Mouse (Mus musculus) liver, adult 2 months (tissue): ENCODE data around the gene Wbp1. TPM values are rescaled to one million over a fixed set of nuclear protein-coding genes. Genes with fewer than 3 reads are reported as not detected.
A peak's percentile ranks its signal among the peaks of the same experiment; 100 is the strongest.

Experiments
- DNase-seq: peaks from one replicate; pipeline ENCODE4 v3.0.0-alpha.2; 2011; ENCODE audit warnings: low read depth, low spot score; ENCODE audit errors: extremely low read depth
- H3K27ac ChIP-seq: fragments of 200-500 bp; replicated peaks from 2 replicates; pipeline ENCODE4 v1.5.1; 2012; ENCODE audit warnings: low read depth, mild to moderate bottlenecking, control low read depth, inconsistent platforms, low read length; ENCODE audit not compliant: insufficient read depth
- H3K27me3 ChIP-seq: fragments of 200-500 bp; 2 replicates; pipeline ENCODE4 v1.6.1; 2012; ENCODE audit warnings: mild to moderate bottlenecking, moderate library complexity, low read length, inconsistent platforms; ENCODE audit not compliant: control insufficient read depth, insufficient read depth
- H3K36me3 ChIP-seq: fragments of 200-500 bp; 2 replicates; pipeline ENCODE4 v1.6.1; 2012; ENCODE audit warnings: low read length, inconsistent platforms; ENCODE audit not compliant: control insufficient read depth, insufficient read depth
- H3K4me1 ChIP-seq: fragments of 200-500 bp; 2 replicates; pipeline ENCODE4 v1.6.1; 2011; ENCODE audit warnings: low read length; ENCODE audit not compliant: control insufficient read depth, insufficient read depth
- H3K4me3 ChIP-seq: fragments of 200-500 bp; 2 replicates; pipeline ENCODE4 v1.5.1; 2011; ENCODE audit warnings: low read depth, mild to moderate bottlenecking, control low read depth, low read length, moderate library complexity; ENCODE audit not compliant: insufficient read depth
- H3K79me2 ChIP-seq: fragments of 200-500 bp; 2 replicates; pipeline ENCODE4 v1.6.1; 2012; ENCODE audit warnings: inconsistent platforms, mild to moderate bottlenecking, low read length, moderate library complexity; ENCODE audit not compliant: control insufficient read depth, insufficient read depth
- H3K9ac ChIP-seq: fragments of 200-500 bp; 2 replicates; pipeline ENCODE4 v1.6.1; 2012; ENCODE audit warnings: low read depth, mild to moderate bottlenecking, control low read depth, inconsistent platforms, low read length
- CTCF ChIP-seq: fragments of 200-500 bp; IDR thresholded peaks from 2 replicates; pipeline ENCODE4 v1.5.1; 2011; ENCODE audit warnings: low read depth, low read length, control low read depth
- POLR2A ChIP-seq: fragments of 200-500 bp; IDR thresholded peaks from 2 replicates; pipeline ENCODE4 v1.6.1; 2011; ENCODE audit warnings: low read length, control low read depth; ENCODE audit not compliant: insufficient read depth; ENCODE audit errors: extremely low read depth
- WGBS: fragments of 180-500 bp; shearing (Covaris S2); methylation state at CpG from one replicate; pipeline ENCODE4 v1.1.7; 2018; 5-methylcytosine and 5-hydroxymethylcytosine counted together
- polyA plus RNA-seq: library from polyadenylated mRNA; depleted of rRNA; stranded (reverse); fragments of >200 nt; gene quantifications from 2 replicates; pipeline ENCODE4 v1.2.3, GENCODE M21; 2012
- total RNA-seq: library from RNA; depleted of rRNA; stranded (reverse); fragments of >200 nt; gene quantifications from 2 replicates; pipeline ENCODE4 v1.2.3, GENCODE M21; 2014

Wbp1 gene
- total and polyA plus RNA-seq, 2 experiments, result 48.3 to 112 TPM

DNA sequence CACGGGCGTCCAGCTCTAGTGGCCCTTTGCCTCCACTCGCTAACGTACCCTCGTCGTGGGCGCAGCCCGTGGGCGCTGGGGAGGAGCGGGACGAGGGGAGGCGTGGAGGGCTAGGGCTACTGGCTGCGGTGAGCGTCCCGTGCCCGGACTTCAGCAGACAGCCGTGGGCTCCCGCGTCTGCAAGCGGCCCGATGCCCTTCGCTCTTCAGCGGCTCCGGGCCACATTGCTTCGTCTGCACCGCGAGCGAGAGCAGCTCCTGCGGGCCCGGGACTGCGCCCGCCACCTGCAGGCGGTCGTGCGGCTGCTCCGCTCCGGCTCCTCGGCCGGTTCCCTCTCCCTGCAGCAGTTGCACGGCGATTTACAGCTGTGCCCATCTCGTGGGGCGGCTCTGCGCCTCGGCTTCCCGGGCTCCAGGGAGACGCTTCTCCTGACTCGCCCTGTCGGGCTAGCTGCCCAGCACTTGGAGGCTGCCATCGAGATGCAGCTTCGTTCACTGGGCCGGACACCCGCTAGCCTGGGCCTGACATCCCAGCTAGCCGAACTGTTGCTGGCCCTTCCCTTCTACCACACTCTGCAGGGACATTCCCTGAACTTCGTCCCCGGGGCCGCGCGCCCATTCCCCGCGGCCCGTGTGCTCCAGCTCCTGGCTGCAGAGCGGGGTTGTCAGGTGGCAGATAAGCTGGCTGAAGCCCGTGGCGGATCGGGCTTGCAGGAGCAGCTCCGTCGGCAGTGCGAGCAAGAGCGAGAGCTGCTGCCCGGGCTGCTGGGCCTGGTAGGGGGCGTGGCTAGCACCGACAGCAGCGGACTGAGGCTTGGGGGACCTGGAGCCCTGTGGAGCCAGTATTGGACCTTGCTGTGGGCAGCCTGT is 19.4 kb downstream of the Wbp1 start:
- DNase-seq, result peak; percentile 61
- peak overlapping the region; percentile 81 for H3K9ac ChIP-seq
- peak overlapping the region; percentile 53 for H3K27ac ChIP-seq
- peaks cover 11% of the 10 kb centered on the region for H3K4me1 ChIP-seq
- peak overlapping the region; percentile 67 for H3K4me3 ChIP-seq
- no peaks in the 10 kb centered on the region for H3K36me3 ChIP-seq
- no peaks in the 10 kb centered on the region for H3K27me3 ChIP-seq
- TF ChIP-seq CTCF, result peak; percentile 45; the same call in 1 of the 2 replicates
- TF ChIP-seq POLR2A, result no peak
- H3K79me2 ChIP-seq, result no peaks in the 10 kb centered on the region
- WGBS, result under 1% methylated on average over 73 of the region's 74 CpGs

DNA sequence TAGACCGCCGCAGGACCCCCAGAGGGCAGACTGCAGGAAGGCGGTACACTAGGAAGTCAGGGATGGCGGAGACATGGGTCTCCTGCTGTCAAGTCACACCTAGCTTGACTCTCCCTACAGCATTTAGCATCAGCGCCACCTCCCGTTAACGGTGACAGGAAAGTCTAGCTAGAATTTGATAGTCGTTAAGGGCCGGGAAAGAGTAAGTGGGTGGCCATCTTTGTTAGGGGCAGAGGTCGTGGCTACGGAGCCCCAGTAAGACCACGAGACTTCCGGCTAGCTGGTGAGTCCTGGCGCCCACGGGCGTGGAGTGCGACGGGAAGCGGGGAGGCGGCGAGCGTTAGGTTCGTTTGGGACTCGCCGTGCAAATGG is 20.1 kb downstream of the Wbp1 start, which contains the start of the genes Ccdc142 and Gm42688:
Gene Ccdc142, plus strand, starts transcription at position 286 of the 372 bp plus-strand sequence.
Gene Gm42688, plus strand, starts transcription at position 302 of the 372 bp plus-strand sequence.
- peak; percentile 90 for DNase-seq
- peaks cover 11% of the 10 kb centered on the region for H3K4me1 ChIP-seq
- TF ChIP-seq POLR2A (peak; percentile 66; the same call in 1 of the 2 replicates), CTCF (peak; percentile 64)
- no peaks in the 10 kb centered on the region for H3K36me3 ChIP-seq
- peak within 1 kb of the TSS; percentile 81 for H3K9ac ChIP-seq
- peak within 1 kb of the TSS; percentile 53 for H3K27ac ChIP-seq
- no peaks in the 10 kb centered on the region for H3K27me3 ChIP-seq
- WGBS, result 1% methylated on average over 25 of the region's 25 CpGs
- H3K79me2 ChIP-seq, result no peaks in the 10 kb centered on the region
- peak within 1 kb of the TSS; percentile 67 for H3K4me3 ChIP-seq

DNA sequence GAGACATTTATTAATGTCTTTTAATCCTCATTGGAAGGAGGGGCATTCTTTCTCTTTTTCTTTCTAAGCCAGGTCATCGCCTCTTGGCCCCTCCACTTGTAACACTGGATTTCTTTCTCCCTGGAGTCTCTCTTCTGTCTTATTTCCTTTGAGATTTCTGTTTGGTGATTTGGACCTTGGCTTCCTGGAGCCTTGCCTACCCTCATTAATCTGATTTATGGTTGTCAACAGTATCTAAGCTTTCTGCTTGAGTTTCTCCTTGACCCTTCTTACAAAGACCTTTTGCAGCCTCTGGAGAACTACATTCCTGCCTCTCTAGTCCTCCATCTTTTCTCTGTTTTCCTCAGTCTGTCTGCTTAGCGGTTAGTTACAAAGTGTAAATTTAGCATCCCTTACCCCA is 22.9 kb downstream of the Wbp1 start:
- DNase-seq, result no peak
- Histone ChIP-seq H3K36me3 (no peaks in the 10 kb centered on the region), H3K9ac (no peak overlapping the region), H3K4me1 (peaks cover 11% of the 10 kb centered on the region), H3K27me3 (no peaks in the 10 kb centered on the region), H3K4me3 (no peak overlapping the region), H3K27ac (no peak overlapping the region), H3K79me2 (no peaks in the 10 kb centered on the region)
- WGBS, result 83% methylated on average over 2 of the region's 2 CpGs
- no peak for TF ChIP-seq CTCF
- TF ChIP-seq POLR2A, result no peak

- no peaks in the 10 kb centered on the region for H3K27me3 ChIP-seq
- H3K27ac ChIP-seq, result no peak overlapping the region
- no peaks in the 10 kb centered on the region for H3K79me2 ChIP-seq
- H3K4me3 ChIP-seq, result no peak overlapping the region
- no peak for DNase-seq
- no peak overlapping the region for H3K9ac ChIP-seq
- H3K36me3 ChIP-seq, result no peaks in the 10 kb centered on the region
- WGBS, result 81% methylated on average over 6 of the region's 6 CpGs
- no peak for TF ChIP-seq POLR2A
- no peaks in the 10 kb centered on the region for H3K4me1 ChIP-seq
Observed at GRCm38 (mm10) chr6:83095968-83096367, 25.4 kb downstream of the Wbp1 start.

DNA sequence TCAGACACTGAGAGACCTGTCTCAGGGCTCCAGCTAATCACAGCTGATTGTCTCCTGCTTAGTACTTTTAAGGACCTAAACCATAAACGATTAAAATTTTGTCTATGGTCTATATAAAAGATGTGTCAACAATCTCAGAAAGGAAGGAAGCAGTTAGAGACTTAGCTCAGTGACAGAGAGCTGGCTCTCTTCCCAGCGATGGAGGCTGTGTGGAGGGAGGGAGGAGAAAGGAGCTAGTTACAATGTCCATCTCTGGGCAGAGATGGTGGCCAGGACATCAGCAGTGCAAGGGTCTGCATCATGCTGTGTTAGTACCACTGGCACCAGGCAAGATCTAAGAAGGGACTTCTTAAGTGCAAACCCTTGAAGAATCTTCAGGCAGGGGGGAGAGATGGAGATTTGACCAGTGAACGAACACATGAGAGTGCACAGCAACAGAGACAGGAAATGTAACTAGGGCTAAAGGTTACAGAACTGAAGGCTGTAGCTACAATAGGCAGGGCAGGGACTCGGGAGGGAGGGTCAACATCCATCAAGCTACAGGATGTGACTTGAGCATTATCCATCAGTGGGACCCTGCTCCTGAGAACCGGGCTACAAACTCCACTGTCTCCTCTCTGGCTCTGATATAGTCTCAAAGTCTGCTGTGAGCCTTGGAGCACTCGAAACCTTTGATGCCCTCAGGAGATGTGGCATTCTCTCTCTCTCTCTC is 28.8 kb downstream of the Wbp1 start:
- H3K4me3 ChIP-seq, result no peak overlapping the region
- 29% methylated on average over 6 of the region's 6 CpGs for WGBS
- H3K79me2 ChIP-seq, result no peaks in the 10 kb centered on the region
- DNase-seq, result no peak
- no peaks in the 10 kb centered on the region for H3K4me1 ChIP-seq
- H3K27me3 ChIP-seq, result no peaks in the 10 kb centered on the region; the same call in 1 of the 2 replicates
- TF ChIP-seq CTCF (no peak), POLR2A (no peak)
- H3K27ac ChIP-seq, result 0 out of 2 replicates have a peak overlapping the region, but pooled peaks have one; percentile 11
- no peaks in the 10 kb centered on the region for H3K36me3 ChIP-seq
- H3K9ac ChIP-seq, result no peak overlapping the region
